Mouse (Mus musculus) lung, postnatal 4 days (tissue): ENCODE measurements around the gene Clstn2.

Experiments used
- DNase-seq, 2 experiments: peaks; one replicate each; pipeline ENCODE4 v3.0.0; 2021

The Clstn2 gene

GRCm38 (mm10) chr9:97672224-97672623, 360.8 kb downstream of the Clstn2 start:
- DNase-seq, result no peak

DNA sequence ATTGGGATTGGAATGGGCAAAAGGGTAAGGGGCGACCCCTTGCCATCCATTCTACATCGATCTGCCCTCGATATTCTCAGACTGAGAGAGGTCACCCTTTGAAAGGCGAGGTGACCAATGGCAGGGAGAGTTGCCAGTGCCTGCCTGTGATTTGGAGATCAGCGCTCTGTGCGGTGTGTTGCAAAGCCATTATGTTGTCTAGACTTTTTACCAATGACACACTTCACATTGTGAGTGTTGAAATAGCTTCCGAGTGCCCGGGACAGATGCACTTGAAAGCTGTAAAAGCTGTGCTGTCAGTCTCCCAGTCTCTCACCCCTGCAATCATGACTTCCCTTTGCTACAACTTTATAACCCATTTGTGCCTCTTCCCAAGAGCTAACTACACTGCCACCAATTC, 362.3 kb downstream of the Clstn2 start:
- peak; percentile 7 to 24 for DNase-seq

DNA sequence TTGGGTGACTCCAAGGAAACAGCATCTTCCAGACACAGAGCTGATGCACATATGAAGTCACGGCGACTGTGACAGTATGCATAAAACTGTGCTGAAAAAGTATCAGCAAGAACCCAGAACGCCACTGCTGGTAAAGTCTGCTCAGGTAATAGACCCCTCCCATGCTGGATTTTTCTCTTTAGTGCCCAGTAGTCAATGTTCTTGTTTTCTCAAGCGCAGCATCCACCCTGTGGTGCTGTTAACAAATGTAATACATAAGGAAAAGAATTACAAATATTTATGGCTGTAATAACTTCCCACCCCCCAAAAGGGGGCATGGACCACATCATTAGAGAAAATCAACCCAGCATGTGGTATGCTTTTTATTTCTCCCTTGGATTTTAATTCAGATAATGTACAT, 372.0 kb downstream of the Clstn2 start:
- no peak for DNase-seq

GRCm38 (mm10) chr9:97658736-97659135, 374.2 kb downstream of the Clstn2 start:
- no peak for DNase-seq

- DNase-seq, result no peak
Measured at GRCm38 (mm10) chr9:97648409-97648808, 384.6 kb downstream of the Clstn2 start.

DNA sequence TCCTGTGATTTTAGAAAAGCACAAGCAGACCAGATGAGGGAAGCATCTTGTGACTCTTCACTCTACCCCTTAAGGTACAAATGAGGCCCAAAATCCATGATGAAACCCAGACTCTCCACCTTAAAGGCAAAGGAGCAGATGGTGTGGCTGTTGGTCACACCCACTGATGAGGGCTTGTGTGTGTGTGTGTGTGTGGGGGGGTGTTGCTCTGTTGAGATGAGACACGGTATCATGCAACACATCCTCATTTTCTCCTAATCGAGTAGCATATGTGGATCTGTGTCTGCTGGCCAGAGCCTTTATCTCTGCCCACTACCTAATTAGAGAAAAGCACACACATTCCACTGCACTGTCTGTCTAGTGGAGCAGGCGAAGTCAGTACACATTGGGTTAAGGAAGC, 387.2 kb downstream of the Clstn2 start:
- no peak for DNase-seq

- no peak for DNase-seq
Measured at GRCm38 (mm10) chr9:97642396-97642795, 390.6 kb downstream of the Clstn2 start.

DNA sequence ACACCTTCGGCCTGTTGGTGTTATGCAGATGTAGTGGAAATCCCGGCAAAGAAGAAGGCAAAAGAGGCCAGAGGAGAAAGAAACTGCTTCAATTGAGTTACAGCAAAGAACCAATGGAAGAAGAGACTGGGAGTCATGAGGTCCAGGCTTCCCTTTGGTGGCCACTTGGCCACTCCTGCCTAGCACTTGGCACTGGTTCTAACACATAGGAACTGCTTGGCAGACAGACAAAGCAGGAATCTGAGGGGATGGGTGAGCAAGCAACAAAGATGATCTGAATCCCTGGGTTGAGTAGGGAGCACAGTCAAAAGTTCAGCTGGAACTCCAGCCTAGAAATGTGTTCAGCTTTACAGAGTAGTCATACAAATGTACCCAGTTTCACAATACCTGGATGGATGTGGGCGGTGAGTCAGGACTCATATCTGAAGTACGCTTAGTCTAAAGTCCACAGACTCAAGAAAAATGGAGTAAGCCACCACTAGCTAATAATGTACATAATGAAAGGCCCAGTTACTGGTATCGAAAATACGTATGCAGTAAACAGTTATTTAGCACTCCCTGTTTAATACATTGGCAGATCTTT, 392.9 kb downstream of the Clstn2 start:
- DNase-seq, result no peak

GRCm38 (mm10) chr9:97638683-97639354, 394.2 kb downstream of the Clstn2 start:
- no peak for DNase-seq

DNA sequence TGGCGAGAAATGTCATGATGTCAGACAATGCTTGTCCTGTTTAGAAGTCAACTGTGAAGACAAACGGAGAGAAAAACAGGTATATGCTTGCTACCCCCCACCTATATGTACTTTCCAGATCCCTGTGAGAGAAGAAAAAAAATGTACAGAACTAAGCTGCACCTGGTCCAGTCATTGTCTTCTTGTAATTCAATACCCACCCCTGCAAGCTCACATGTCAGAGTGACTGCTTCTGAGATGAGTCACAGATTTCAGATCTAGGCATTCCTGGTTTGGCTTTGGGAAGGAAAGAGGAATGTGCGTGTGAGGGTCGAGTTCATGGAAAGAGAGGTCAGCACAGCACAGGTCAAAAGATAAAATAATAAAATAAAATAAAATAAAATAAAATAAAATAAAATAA, 397.6 kb downstream of the Clstn2 start:
- DNase-seq, result no peak

- no peak for DNase-seq
Measured at GRCm38 (mm10) chr9:97634831-97635230, 398.1 kb downstream of the Clstn2 start.

GRCm38 (mm10) chr9:97629180-97629579, 403.8 kb downstream of the Clstn2 start:
- DNase-seq, result peak in 1 of 2 experiments; percentile 27

DNA sequence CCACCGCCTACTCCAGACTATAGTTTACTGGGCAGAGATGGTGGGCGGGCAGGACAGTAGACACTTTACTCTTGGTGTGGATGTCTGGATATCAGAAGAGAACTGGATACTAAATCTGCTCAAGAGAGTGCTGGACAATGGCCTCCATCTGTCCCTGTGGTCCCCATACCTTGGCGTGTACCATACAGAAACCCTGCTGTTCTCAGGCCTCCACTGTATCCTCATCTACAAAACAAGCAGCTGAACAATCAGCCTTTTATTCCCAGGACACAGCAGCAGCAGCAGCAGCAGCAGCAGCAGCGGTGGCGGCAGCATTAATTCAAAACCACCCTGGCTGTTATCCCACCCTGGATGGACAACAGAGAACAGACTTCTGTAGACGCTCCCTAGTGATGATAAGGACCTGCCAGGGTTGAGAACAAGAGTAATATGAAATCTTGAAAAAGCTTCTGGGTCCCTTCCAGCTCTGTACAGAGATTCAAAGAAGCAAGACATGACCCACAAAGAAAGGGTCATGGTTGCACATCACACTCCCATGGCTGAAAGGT, 404.5 kb downstream of the Clstn2 start:
- DNase-seq, result peak; percentile 5 to 34

DNA sequence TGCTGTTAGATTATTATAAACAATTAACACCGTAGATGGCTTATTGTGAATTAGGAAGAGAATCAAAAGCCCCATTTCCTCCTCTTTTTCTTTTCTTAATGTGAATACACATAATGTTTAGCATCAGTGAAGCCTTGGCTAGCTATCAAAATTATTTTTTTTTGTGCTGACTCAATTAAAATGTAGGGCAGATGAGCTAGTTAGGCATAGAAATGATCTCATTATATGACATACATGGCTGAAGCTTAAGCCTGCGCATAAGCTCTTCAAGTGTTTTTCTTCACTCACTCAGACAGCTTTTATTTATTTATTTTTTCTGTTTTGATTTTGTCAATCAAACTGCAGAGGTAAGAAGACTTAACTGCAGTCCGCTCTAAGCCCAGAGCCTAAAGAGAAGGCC, 405.1 kb downstream of the Clstn2 start:
- no peak for DNase-seq

GRCm38 (mm10) chr9:97610566-97610965, 422.4 kb downstream of the Clstn2 start:
- no peak for DNase-seq

DNA sequence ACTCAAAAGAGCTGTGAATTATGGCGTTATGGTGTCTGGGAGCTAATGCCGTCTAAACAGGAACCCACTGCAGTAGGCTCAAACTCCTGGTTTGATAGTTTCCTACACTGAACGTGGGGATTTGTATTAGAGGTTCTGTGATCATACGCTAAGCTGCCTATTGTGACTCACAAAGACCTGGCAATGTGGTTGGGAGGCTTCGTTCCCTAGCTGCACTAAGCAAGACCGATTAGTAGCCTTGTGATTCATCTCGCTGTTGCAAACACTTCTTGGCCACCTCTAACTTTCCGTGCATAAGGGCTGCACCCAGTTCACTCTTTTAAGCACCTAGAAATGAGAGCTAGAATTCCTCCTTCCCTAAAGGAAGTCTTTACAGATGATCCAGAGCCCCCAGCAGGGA, 429.3 kb downstream of the Clstn2 start:
- no peak for DNase-seq

DNA sequence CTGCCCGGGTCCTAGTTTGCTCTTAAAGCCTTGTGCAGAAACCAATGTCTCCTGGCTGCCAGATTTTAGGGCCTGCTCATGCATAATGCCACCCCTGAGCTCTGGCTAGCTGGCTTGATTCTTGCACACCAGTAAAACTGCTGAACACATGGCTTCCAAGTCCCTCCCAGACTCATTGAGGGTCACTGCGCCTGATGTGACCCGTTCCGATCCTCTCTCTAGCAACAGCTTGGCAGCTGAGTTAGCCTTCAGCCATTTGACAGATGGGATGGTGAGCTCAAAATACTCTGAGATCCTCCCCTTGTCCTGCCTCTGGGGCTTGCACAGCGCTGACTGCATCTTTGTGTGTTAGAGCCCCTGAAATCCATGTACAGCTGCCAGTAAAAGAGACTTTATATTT, 430.5 kb downstream of the Clstn2 start:
- DNase-seq, result no peak

- no peak for DNase-seq
Measured at GRCm38 (mm10) chr9:97599006-97599405, 434.0 kb downstream of the Clstn2 start.

DNA sequence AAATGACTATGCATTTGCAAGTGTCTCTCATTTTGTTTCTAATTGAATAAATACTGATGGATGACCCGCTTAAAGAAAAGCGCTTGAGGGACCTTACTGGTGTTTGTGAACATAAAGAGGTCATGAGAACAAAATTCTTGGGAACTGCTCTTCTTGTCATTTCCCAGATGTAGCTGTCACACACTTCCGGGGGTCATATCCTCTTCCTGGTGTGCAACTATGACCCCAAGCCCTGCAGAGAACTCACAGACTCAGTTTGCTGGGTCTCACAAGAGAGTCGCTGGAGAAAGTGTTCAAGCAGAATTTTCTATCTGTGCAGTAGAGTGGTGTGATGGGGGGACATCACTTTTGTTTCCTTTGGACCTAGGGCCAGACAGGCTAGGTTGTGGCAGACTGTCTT, 442.3 kb downstream of the Clstn2 start:
- no peak for DNase-seq

GRCm38 (mm10) chr9:97570881-97571280, 462.1 kb downstream of the Clstn2 start:
- no peak for DNase-seq

DNA sequence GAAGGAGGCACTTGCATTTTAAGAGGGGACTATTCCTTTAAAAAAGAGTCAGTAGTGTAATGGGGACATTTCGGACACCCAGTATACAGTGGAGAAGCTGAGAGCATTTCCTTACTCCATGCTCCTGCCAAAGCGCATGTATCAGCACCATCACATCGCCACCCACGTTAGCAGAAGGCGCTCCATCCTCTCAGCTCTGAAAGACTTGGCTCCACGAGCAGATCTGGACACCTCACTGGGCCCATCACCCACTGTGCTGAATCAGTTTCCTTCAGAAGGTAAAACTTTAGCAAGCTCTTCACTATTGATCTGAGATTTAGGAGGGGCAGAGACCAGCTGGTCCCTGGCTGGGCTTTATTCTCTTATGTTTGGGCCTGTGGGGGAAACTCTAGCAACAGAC, 469.9 kb downstream of the Clstn2 start:
- no peak for DNase-seq

DNA sequence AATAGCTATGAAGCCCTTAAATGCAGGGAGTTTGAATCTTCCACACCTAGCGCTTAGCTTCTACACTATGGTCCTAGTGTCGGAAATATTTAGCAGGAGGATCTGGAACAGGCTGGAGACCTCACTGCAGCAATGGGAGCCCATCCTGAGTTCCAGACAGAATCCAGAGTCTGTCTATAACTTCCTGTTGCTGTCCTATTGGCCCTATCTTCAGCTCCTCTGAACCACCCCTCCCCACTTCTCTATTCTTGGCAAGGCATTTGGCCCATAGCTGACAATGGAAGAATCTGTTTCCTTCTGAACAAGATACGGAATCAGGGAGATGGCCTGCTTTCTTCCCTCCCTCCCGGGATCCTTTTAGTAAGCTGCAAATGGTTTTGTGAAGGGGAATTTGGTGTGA, 488.6 kb downstream of the Clstn2 start:
- no peak for DNase-seq

- no peak for DNase-seq
Measured at GRCm38 (mm10) chr9:97541419-97541818, 491.6 kb downstream of the Clstn2 start.

- no peak for DNase-seq
Measured at GRCm38 (mm10) chr9:97538075-97538779, 494.8 kb downstream of the Clstn2 start.
